Mouse (Mus musculus) heart, postnatal 0 days (tissue): ENCODE measurements around the gene Gm17304. TPM values are rescaled to one million over a fixed set of nuclear protein-coding genes. Genes with fewer than 3 reads are reported as not detected.

Experiments used
- ATAC-seq: fragments of 200-750 bp; cut with Nextera tagmentation; 2 replicates; pipeline ENCODE4 v1.8.0; 2017; ENCODE audit warnings: low read depth, moderate number of reproducible peaks, moderate library complexity; ENCODE audit not compliant: insufficient read depth
- DNase-seq: peaks from one replicate; pipeline ENCODE4 v3.0.0-alpha.2; 2016; ENCODE audit warnings: low spot score
- H3K27ac ChIP-seq: fragments of 300-500 bp; sonication (generic); 2 replicates; pipeline ENCODE4 v1.5.1; 2014; ENCODE audit warnings: low read depth, mild to moderate bottlenecking
- H3K27me3 ChIP-seq: fragments of 300-500 bp; sonication (generic); 2 replicates; pipeline ENCODE4 v1.6.1; 2014; ENCODE audit warnings: low read length, mixed read lengths; ENCODE audit not compliant: control insufficient read depth, insufficient read depth
- H3K36me3 ChIP-seq: fragments of 300-500 bp; sonication (generic); replicated peaks from 2 replicates; pipeline ENCODE4 v1.6.1; 2014; ENCODE audit warnings: low read length, mixed read lengths; ENCODE audit not compliant: control insufficient read depth, insufficient read depth
- H3K4me1 ChIP-seq: fragments of 300-500 bp; sonication (generic); 2 replicates; pipeline ENCODE4 v1.6.1; 2014; ENCODE audit warnings: antibody characterized with exemption; ENCODE audit not compliant: control insufficient read depth, insufficient read depth
- H3K4me2 ChIP-seq: fragments of 300-500 bp; sonication (generic); 2 replicates; pipeline ENCODE4 v1.6.1; 2014; ENCODE audit warnings: low read depth, mild to moderate bottlenecking, low read length, moderate library complexity
- H3K4me3 ChIP-seq: fragments of 300-500 bp; sonication (generic); 2 replicates; pipeline ENCODE4 v1.5.1; 2014; ENCODE audit warnings: low read depth, low read length
- H3K9ac ChIP-seq: fragments of 300-500 bp; sonication (generic); replicated peaks from 2 replicates; pipeline ENCODE4 v1.6.1; 2014; ENCODE audit warnings: low read depth, low read length, mixed read lengths
- H3K9me3 ChIP-seq: fragments of 300-500 bp; sonication (generic); replicated peaks from 2 replicates; pipeline ENCODE4 v1.6.1; 2016; ENCODE audit warnings: low read length; ENCODE audit not compliant: control insufficient read depth
- CTCF ChIP-seq: IDR thresholded peaks from 2 replicates; pipeline ENCODE4 v1.5.1; 2016; ENCODE audit warnings: antibody characterized with exemption, control low read depth, low read depth
- EP300 ChIP-seq: IDR thresholded peaks from 2 replicates; pipeline ENCODE4 v1.6.1; 2016; ENCODE audit warnings: antibody characterized with exemption, low read depth
- WGBS: fragments of 180-500 bp; shearing (Covaris S2); extraction: QIAGEN DNeasy Blood & Tissue Kit; methylation state at CpG from one replicate; pipeline ENCODE4 v1.1.7; 2014; 5-methylcytosine and 5-hydroxymethylcytosine counted together
- polyA plus RNA-seq: library from polyadenylated mRNA; unstranded; fragments of >200 nt; fragmentation: Nextera tagmentation; extraction: Ambion mirVana; gene quantifications from 2 replicates; pipeline ENCODE4 v1.2.1, GENCODE M21; 2015
- total RNA-seq: library from RNA; depleted of rRNA; stranded (reverse); fragments of >200 nt; gene quantifications from 2 replicates; pipeline ENCODE4 v1.2.3, GENCODE M21; 2014; ENCODE audit warnings: low replicate concordance

Gm17304 gene
- total and polyA plus RNA-seq, 2 experiments from 2014 or later: not detected

- 72% methylated on average over 4 of the region's 4 CpGs for WGBS
- Histone ChIP-seq H3K27me3 (no peaks in the 10 kb centered on the region), H3K4me1 (peaks cover 10% of the 10 kb centered on the region), H3K27ac (no peak overlapping the region), H3K4me2 (no peak overlapping the region), H3K9me3 (no peaks in the 10 kb centered on the region), H3K9ac (no peak overlapping the region), H3K4me3 (no peak overlapping the region), H3K36me3 (peaks cover 38% of the 10 kb centered on the region)
- DNase-seq (no peak), ATAC-seq (no peak)
- TF ChIP-seq EP300: no peak
- TF ChIP-seq CTCF: no peak
These were observed 14.4 kb downstream of the Gm17304 start for GRCm38 (mm10) chr5:106623337-106623736.

- Histone ChIP-seq H3K27ac (no peak overlapping the region), H3K4me1 (peaks cover 10% of the 10 kb centered on the region), H3K4me3 (no peak overlapping the region), H3K9ac (no peak overlapping the region), H3K4me2 (no peak overlapping the region), H3K27me3 (no peaks in the 10 kb centered on the region), H3K9me3 (no peaks in the 10 kb centered on the region), H3K36me3 (peaks cover 20% of the 10 kb centered on the region)
- ATAC-seq (no peak), DNase-seq (no peak)
- WGBS: 67% methylated on average over 8 of the region's 8 CpGs
- no peak for TF ChIP-seq CTCF
- no peak for TF ChIP-seq EP300
These were observed 19.7 kb downstream of the Gm17304 start for GRCm38 (mm10) chr5:106628369-106629149.

- no peak for ATAC-seq
- no peaks in the 10 kb centered on the region for H3K9me3 ChIP-seq
- no peak for DNase-seq
- H3K36me3 ChIP-seq: peaks cover 44% of the 10 kb centered on the region
- H3K4me2 ChIP-seq: no peak overlapping the region
- no peak overlapping the region for H3K9ac ChIP-seq
- no peaks in the 10 kb centered on the region for H3K4me1 ChIP-seq
- TF ChIP-seq CTCF (no peak), EP300 (no peak)
- no peak overlapping the region for H3K4me3 ChIP-seq
- H3K27ac ChIP-seq: no peak overlapping the region
- H3K27me3 ChIP-seq: no peaks in the 10 kb centered on the region
- 84% methylated on average over 13 of the region's 13 CpGs for WGBS
These were observed 27.6 kb downstream of the Gm17304 start for GRCm38 (mm10) chr5:106636423-106636946.

- WGBS: 95% methylated on average over 2 of the region's 2 CpGs
- TF ChIP-seq CTCF (no peak), EP300 (no peak)
- no peak overlapping the region for H3K27ac ChIP-seq
- no peak overlapping the region for H3K9ac ChIP-seq
- no peaks in the 10 kb centered on the region for H3K27me3 ChIP-seq
- peaks cover 42% of the 10 kb centered on the region for H3K36me3 ChIP-seq
- no peak overlapping the region for H3K4me3 ChIP-seq
- no peaks in the 10 kb centered on the region for H3K4me1 ChIP-seq
- H3K4me2 ChIP-seq: no peak overlapping the region
- ATAC-seq: no peak
- no peaks in the 10 kb centered on the region for H3K9me3 ChIP-seq
- no peak for DNase-seq
These were observed 30.7 kb downstream of the Gm17304 start for GRCm38 (mm10) chr5:106639627-106640026.

- Histone ChIP-seq H3K9me3 (no peaks in the 10 kb centered on the region), H3K36me3 (peaks cover 35% of the 10 kb centered on the region), H3K27me3 (no peaks in the 10 kb centered on the region), H3K4me2 (no peak overlapping the region), H3K4me1 (no peaks in the 10 kb centered on the region), H3K9ac (no peak overlapping the region), H3K27ac (no peak overlapping the region), H3K4me3 (no peak overlapping the region)
- ATAC-seq (no peak), DNase-seq (no peak)
- WGBS: 67% methylated on average over 5 of the region's 5 CpGs
- TF ChIP-seq EP300: no peak
- no peak for TF ChIP-seq CTCF
These were observed 31.4 kb downstream of the Gm17304 start for GRCm38 (mm10) chr5:106640235-106640809.
